Mouse (Mus musculus) thymus, postnatal 36 days (tissue): ENCODE results near the gene Prpf4b.
"Not testable (repeated sequence)": the region's sequence is repeated elsewhere in the genome, so short reads cannot be mapped to it uniquely, and the experiment has no call there.

ENCODE experiments used
- DNase-seq, 2 experiments: peaks; one replicate each; pipeline ENCODE4 v3.0.0; 2022; ENCODE audit warnings: mixed read lengths in 2 of 2

Prpf4b gene

GRCm38 (mm10) chr13:34942370-34942769, 67.3 kb downstream of the Prpf4b start:
- no peak for DNase-seq

GRCm38 (mm10) chr13:34951437-34951836, 76.3 kb downstream of the Prpf4b start:
- not testable (repeated sequence) for DNase-seq
